Mouse (Mus musculus) small intestine, adult 2 months (tissue): Measurements from ENCODE around the gene Uxs1.

Source experiments
- CTCF ChIP-seq: fragments of 200-500 bp; IDR thresholded peaks from 2 replicates; pipeline ENCODE4 v1.5.1; 2012; ENCODE audit warnings: low read depth, mild to moderate bottlenecking, control low read depth, inconsistent platforms, low read length, moderate library complexity, mixed read lengths; ENCODE audit not compliant: insufficient replicate concordance, insufficient read length; ENCODE audit errors: extremely low read depth
- POLR2A ChIP-seq: fragments of 200-500 bp; IDR thresholded peaks from 2 replicates; pipeline ENCODE4 v1.6.1; 2012; ENCODE audit warnings: low read depth, mild to moderate bottlenecking, control low read depth, inconsistent platforms, low read length, moderate library complexity

DNA sequence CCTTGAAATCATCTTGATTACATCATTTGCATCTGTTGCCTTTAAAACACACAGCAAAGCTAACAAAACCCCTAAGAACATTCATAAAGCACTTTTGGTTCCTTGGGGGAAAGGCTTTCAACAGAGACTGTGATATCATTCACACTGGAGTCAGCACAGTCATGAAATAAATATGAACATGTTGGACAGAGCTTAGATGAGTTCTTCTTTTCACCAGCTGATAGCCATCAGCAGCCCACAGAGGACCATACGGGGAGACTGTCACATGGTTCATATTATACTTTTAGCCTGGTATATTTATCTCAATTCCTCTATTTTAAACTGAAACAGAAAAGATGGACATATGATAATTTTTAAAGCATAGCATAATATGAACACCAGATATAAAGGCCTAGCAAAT, 40.9 kb upstream of the Uxs1 start:
- no peak for TF ChIP-seq CTCF
- no peak for TF ChIP-seq POLR2A
